Mouse (Mus musculus) heart, adult 2 months (tissue): Measurements from ENCODE around the gene Mest.

Experiments used
- CTCF ChIP-seq: fragments of 200-600 bp; IDR thresholded peaks from 2 replicates; pipeline ENCODE4 v1.8.1; 2022; ENCODE audit warnings: antibody characterized with exemption, mild to moderate bottlenecking, moderate library complexity
- EP300 ChIP-seq: fragments of 200-500 bp; IDR thresholded peaks from 2 replicates; pipeline ENCODE4 v1.6.1; 2011; ENCODE audit warnings: low read depth, low read length, control low read depth; ENCODE audit not compliant: insufficient read depth

- TF ChIP-seq CTCF (no peak), EP300 (no peak)
Measured at GRCm38 (mm10) chr6:30734988-30735727, 11.8 kb downstream of the Mest start.
